Mouse (Mus musculus) large intestine, adult 2 months (tissue): ENCODE measurements around the gene Relch. TPM values are rescaled to one million over a fixed set of nuclear protein-coding genes. Genes with fewer than 3 reads are reported as not detected.
"Not testable (repeated sequence)": the region's sequence is repeated elsewhere in the genome, so short reads cannot be mapped to it uniquely, and the experiment has no call there.

Experiments
- DNase-seq: peaks from one replicate; pipeline ENCODE4 v3.0.0-alpha.2; 2012; ENCODE audit warnings: low read depth, low spot score
- WGBS: fragments of 180-500 bp; shearing (Covaris S2); methylation state at CpG from one replicate; pipeline ENCODE4 v1.1.7; 2018; 5-methylcytosine and 5-hydroxymethylcytosine counted together
- polyA plus RNA-seq: library from polyadenylated mRNA; depleted of rRNA; stranded (reverse); fragments of >200 nt; gene quantifications from 2 replicates; pipeline ENCODE4 v1.2.3, GENCODE M21; 2012

Relch gene
- polyA plus RNA-seq, 1 experiment, result 14.1 TPM

DNA sequence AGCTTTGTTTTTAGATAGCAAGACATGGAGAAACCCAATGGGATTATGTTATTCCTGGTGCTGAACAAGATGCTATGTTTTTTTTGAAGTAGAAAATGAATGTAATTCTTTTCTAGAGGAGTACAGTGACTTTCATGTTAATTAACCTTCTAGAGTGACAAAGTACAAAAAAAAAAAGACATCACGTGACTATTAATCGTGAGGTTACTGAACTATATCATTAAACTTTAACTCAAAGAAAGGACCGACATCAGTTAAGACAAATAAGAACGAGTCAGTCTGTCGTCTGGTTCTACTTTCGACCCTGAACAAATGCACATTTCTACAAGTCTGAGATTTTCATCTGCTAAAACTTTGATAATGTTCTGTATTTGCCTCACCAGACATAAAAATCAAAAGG is 74.7 kb downstream of the Relch start:
- 78% methylated on average over 6 of the region's 6 CpGs for WGBS
- no peak for DNase-seq

DNA sequence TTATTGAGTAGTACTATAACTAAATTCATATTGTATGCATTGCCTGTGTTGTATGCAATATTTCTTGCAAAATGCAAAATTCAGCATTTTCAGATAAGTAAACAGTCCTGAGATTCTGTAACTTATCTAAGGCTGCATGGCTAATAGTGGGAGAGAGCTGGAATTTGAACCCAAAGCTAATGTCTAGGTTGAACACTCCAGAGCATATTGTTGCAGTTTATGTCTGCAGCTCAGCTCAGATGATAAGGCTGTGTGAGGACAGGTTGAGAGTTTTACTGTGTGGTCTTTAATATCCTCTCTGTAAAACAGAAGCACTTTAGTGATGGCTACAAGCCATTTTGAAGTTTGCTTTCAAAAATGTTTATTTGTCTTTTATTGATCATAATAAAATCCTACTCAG is 75.8 kb downstream of the Relch start:
- no peak for DNase-seq

DNA sequence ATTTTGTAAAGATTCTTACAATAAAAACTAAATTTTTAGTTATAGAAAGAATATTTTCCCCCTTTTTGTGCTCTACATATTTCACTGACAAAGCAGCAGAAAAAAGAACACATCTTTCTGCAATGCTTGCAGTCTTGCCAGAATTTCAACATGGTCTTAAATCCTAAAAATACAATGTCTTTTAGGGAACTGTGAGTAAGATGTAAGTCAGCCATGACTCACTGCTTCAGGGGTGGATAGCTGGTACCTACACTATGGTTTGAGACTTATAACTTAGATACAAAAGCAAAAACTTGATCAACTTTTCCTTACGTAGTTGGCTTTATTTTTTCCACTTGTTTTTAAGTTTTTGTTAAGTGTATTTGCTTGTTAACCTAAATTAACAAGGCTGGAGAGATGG is 78.8 kb downstream of the Relch start:
- 92% methylated on average over 1 of the region's 1 CpGs for WGBS
- DNase-seq, result no peak

DNA sequence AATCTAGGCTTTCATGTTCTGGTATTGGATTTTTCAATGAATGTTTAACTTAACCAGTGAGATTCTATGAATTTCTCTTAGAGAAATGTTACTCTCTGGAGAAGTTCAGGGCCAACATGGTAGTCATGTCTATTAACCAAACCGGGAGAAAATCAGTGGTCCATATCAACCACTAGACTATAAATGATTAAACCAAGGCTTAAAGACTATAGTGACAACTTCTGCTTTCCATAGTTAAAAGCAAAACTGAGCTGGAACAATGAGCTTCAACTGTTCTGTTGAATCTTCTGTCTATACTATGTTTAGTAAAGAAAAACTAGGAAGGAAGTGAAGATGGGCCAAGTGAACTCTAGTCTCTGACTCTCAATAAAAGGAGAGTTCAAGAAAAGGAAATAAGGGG is 82.8 kb downstream of the Relch start:
- 35% methylated on average over 1 of the region's 1 CpGs for WGBS
- DNase-seq, result no peak

DNA sequence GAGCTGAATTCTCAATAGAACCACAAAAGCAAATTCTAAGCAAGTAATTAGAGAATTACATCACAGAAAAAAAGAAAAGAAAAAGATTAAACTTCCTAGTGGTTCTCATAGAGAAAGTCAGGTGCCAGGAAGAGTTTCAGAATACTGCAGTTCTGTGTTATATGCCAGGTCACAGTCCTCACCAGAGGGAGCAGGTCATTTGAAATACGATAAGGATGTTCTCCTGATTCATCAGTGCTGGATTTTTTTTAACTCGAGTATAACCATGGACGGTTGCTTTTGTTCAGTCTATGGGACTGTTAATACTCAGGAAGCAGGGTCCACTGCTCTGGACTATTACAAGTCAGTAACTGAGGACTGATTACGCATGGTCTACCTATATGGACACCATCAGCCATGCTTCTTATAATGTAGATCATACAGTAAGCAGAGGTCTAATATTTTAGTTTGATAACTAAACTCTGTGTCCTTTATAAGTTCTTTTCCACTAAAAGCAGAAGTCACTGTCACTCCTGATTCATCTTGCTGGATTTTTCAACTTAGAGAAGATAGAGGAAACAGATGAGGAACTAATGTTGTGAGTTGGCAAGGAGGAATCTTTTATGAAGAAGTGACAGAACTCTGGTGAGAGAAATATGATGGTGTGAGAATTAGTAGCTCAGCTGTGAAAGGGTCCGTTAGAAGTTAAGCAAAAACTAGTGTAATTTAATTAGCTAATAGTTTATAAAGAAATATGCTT is 83.4 kb downstream of the Relch start:
- no peak for DNase-seq
- 53% methylated on average over 5 of the region's 5 CpGs for WGBS

DNA sequence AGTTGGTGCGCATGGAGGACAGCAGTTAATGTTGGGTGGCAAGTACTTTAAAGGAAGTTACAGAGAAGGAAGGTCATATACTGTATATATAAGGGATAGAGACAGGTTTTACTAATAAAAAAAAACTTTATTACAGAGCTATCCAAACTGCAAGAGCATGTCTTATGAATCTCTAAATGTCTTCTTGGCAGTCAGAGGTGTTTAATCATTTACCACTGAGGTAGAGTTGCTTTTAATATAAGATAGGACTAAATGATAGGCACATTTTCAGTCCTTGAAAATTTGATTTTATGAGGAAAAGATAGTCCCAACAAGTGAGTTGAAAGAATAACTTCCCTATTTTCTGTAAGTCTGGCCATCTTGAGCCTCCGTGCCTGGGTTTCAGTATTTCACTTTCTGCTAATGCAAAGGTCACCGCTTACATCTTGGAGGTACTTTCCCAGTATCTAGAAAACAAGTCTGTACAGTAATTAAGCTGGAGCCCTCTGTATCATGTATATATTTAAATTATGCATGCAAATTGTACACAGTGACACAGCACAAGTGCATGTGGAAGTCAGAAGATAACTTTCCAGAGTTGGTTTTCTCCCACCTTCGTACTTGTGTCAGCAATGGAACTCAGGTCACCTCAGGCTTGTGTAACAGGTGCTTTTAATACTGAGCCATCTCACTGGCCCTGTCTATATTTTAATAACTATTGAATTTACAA is 84.6 kb downstream of the Relch start:
- 45% methylated on average over 4 of the region's 4 CpGs for WGBS
- peak; percentile 44 for DNase-seq

DNA sequence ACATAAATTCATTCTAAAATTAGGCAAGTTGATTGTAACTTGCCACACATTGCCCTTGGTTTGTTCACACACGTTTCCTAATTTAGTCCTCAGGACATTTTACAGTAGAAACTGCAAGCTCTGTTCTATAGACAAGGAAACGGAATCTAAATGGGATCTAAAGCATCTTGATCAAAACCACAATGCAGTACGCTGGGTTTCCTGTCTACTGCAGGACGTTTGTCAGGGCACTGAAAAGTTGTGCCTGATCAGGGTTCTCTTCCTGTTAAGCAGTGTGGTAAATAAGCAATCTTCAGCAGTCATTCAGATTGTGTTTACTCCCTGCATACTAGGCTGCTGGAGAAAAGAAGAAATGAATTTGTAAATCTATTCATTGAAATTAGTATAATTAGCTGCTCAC is 88.5 kb downstream of the Relch start:
- WGBS, result 84% methylated on average over 4 of the region's 4 CpGs

DNA sequence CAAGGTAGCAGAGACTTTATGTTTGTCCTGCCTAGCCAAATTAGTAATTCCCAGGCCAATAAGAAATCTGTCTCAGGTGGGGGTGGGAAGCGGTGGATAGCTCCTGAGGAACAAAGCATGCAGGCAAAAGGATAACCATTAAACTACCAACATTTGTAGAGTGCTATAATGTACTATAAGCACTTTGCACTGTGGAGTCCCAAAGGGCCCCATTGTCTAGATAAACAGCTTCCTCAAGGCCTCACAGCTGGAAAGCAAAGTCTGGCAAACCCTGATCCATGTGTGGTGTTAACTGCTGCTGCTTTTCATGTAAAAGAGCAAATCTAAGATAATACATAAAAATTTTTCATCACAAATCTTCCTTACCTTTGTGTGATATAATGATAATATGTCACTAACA is 89.3 kb downstream of the Relch start:
- no peak for DNase-seq

More for the DNA sequence above, 88.5 kb downstream of the Relch start:
- no peak for DNase-seq

DNA sequence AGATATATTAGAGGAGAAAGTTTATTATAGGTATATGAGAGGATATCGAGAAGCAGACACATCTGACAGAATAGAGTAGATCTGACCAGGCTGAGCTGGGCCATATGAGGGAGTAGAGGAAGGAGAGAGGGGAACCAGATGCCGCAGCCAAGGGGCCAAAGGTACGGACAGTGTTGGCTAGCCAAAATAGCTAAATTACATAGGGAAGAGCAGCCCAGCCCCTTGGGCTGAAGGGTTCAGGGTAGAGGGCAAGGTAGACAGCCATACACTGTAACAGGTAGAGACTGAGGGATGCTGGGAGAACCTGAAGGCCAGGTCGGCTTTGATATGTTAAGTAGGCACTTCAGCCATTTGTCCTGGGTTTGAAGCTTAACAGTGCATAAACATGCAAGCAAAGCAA is 95.1 kb downstream of the Relch start:
- no peak for DNase-seq
- WGBS, result 90% methylated on average over 4 of the region's 4 CpGs

More for the DNA sequence above, 89.3 kb downstream of the Relch start:
- WGBS, result 82% methylated on average over 1 of the region's 1 CpGs

DNA sequence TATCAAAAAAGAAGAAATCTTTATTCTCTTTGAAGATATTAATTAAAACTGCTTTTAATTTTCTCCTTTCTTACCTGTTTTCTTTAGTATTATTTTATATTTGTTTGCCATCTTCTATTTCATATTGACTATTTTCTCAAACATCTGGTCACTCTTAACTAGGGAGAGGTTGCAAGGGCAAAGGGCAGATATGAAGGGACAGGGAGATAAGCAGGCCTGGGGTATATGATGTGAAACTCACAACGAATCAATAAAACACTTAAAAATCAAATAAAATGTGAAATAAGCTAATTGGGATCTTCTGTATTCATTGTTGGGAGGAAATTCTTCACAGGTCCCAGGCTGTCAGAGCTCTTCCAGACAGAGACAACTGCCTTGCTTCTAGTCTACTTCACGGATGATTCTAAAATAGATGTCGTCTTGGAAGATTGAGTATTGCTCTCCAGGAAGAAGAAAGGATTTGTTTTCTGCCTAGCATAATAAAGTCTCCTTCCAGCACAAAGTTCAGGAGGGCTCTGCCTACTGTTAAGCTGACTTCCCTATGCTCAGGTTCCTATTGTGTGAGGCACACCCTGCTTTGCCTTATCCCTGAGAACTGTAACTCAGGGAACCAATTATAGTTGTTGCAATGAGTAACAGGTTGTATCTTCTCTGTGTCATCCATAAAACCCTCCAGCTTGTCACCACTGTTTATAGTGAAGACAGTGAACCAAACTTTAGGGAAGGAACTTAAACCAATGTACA is 95.9 kb downstream of the Relch start:
- DNase-seq, result no peak

DNA sequence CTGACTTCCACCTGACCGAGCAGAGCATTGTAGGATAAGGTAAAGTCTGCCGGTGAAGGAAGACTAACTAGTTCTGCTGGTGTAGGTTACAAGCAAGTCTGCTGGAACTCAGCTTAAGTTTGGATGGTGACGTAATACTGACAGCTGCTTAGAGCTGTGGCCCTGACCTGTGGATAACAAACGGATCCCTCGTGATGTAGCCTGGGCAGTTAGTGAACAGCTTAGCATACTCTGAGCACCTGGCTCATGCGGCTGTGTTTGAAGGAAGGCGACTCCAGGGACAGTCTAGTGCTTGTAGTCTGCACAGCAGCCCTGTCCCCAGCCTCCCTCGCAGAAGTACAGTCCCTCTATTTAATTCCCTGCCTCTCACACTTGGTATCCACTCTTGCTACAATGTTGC is 101.9 kb downstream of the Relch start:
- no peak for DNase-seq
- WGBS, result 50% methylated on average over 8 of the region's 8 CpGs

More for the DNA sequence above, 95.9 kb downstream of the Relch start:
- WGBS, result 26% methylated on average over 3 of the region's 3 CpGs

DNA sequence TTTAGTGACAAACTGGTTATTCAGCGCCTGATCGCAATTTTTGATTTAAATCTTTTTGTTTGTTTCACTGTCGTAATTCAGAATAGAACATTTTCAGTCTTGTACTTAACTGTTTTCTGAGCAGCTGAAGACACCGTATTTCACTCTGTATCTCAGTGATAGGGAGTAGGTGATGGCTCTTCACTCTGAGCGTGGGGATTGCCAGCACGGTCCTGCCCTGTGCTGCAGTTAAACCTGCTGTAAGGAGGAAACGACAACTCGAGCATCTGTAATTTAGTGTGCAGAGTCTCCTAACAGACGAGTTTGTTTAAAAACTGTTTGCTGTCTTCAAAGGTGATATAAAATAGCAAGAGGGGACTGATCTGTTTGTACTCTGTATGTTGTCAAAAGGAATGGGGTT is 102.4 kb downstream of the Relch start:
- 72% methylated on average over 9 of the region's 9 CpGs for WGBS

DNA sequence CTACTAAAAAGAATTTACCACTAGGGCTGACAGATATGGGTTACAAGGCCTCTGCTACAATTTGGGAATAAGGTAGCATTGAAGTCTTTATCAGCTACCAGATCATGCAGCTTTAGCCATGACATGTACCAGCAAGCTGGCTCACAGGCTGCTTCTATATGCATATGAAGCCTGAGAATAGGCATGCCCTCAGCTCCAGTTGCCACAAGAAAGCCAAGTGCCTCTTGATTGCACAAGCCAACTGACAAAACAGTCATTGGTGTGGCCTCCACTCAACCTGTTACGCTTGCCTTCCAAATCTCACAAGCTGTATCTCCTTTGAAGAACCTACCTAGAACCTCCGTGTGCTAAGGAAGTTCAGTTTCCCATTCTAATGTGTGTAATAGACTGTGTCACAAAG is 104.7 kb downstream of the Relch start:
- WGBS, result 97% methylated on average over 2 of the region's 2 CpGs
- DNase-seq, result no peak

More for the DNA sequence above, 102.4 kb downstream of the Relch start:
- DNase-seq, result not testable (repeated sequence)

DNA sequence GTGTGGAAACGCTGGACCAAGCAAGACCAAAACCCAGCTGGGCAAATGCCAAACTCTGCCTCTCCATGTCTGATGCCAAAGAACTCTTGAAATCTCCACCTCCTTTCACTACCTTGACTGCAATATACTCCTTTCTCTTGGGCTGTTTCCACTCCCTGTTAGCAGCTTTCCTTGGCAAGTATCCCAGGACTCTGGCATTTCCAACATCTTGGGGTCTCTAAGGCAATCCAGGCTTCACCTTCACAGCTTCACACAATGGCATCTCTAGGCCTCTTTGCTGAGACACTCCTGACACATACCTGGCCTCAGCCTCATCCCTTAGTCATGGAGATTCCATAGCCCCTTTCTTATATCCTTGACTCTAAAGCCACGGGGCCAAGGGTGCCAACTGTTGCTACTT is 107.0 kb downstream of the Relch start:
- WGBS, result 58% methylated on average over 2 of the region's 2 CpGs

DNA sequence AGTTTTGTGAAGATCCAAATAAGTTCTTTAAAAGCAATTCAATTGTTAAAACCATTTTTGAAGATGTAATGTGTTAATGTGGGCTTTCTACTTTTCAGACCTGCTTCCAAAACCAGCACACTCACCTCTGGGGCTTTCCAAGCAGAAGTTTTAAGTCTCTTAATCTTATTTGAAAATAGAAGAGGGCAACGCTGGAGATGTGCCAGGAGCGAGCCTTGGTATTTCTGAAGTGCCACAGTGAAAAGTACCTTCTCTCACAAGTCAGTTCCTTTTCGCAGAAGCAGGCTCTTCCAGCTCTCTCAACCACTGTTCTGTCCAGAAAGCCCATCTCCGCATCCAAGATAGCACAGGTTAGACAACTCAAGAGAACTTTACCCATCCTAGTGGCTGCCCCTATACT is 112.8 kb downstream of the Relch start:
- WGBS, result 91% methylated on average over 4 of the region's 4 CpGs
- no peak for DNase-seq

More for the DNA sequence above, 107.0 kb downstream of the Relch start:
- no peak for DNase-seq

DNA sequence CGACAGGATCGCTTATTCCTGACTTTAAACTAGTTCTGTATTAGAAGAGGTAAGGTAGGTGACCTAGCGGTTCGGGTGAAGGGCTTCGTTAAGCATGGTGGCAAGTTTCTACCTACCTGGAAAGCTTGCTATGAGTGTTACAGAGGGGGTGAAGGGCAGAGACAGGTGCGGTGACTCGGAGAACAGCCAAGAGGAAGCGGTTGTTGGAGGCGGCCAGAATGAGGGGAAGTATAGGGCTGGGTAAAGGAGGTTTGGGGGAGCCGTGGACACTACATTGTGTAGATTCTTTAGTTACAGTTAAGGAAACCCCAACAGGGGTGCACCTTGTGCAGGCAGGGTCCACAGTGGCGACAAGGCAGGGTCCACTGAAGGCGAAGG is 116.4 kb downstream of the Relch start:
- 19% methylated on average over 12 of the region's 12 CpGs for WGBS
- no peak for DNase-seq

DNA sequence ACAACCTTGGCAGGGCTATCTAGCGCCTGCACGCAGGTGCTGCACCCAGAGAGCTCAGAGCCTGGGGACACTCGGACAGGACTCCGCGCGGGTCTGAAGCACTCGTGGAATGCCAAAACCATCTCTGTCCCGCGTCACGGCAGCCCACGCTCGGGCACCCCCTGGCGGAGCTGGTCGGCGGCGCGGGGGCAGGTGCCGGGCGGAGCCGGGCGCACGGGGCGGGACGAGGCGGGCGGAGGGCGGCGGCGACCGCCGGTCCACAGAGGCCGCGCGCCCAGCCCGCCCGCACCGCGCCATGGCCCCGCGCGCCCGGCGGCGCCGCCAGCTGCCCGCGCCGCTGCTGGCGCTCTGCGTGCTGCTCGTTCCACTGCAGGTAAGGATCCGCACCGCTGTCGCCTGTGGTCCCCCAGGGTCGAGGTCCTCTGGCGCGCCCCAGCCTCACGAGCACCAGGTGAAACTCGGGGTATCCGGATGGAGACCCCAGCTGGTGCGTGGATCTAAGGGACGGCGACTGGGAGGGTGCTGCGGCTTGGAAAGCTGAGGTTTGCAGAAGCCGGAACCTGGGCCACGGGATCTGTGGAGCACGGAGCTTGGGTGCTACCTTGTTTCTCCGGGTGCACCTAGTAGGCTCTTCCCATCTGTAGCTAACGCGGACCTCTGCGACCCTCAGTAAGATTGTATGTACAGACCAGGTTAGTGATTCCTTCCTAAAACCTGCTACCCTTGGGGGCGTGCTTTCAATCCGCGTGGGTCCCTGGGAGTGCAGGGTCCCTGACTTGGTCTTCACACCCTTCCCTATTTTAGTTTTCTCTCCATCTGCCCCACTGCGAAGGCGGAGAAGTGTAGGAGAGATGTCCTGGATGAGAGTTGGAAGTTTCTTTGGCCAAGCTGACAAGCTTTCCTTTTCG is 117.0 kb downstream of the Relch start, which contains the start of gene Tnfrsf11a:
Tnfrsf11a (plus strand) TSS at position 262 of the 908 bp plus-strand sequence.
- 2% methylated on average over 77 of the region's 77 CpGs for WGBS
- DNase-seq, result no peak

DNA sequence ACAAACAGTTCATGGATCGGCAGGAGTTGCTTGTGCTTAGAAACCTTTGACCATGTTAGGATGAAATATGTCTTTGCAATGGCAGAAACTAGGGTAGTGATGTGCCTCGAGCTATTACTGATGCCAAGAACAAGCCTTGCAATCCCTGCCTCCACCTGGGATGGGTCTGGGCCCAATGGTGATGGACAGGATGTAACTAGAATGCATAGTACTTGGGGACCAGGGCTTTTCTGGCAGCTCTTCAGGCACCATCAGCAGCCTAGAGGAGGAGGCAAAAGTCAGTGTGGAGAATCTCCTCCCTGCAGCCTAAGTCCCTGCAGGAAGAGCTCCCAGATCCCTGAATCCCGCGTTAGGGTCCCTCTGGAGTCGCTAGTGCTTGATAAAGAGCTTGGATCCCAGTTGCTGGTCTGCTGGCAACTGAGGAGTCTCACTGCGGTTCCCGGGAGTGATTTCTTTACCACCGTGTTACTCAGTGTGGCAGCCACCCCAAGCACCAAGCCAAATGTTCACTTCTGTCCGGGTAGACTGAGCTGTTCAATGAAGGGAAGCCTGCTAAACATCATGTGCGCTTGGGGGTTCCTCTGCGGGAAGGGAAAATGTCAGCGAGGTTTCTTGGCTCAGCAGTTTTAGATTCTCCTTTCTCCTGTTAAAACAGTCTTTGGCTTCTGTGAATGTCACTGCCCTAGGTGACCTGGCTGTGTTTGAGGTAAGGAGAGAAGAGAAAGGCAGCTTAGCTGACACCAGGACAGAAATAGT is 117.9 kb downstream of the Relch start:
- 8% methylated on average over 12 of the region's 12 CpGs for WGBS
- no peak for DNase-seq
